Mouse (Mus musculus) Patski (cell line): Measurements from ENCODE around the gene Myo16. TPM values are rescaled to one million over a fixed set of nuclear protein-coding genes. Genes with fewer than 3 reads are reported as not detected.

Experiments used
- ATAC-seq: fragments of 100-300 bp; one replicate; pipeline ENCODE4 v1.8.0; 2021
- CTCF ChIA-PET: fragments of 350-600 bp; sonication (Branson Sonifier 250); formaldehyde crosslinking; loops from one replicate; lab custom pipeline; 2022; ENCODE audit warnings: inconsistent platforms; lab: Charles Lee
- POLR2A ChIA-PET: fragments of 350-600 bp; sonication (Branson Sonifier 250); formaldehyde crosslinking; loops from one replicate; lab custom pipeline; 2022; ENCODE audit warnings: antibody characterized with exemption, inconsistent platforms; lab: Charles Lee
- DNase-seq: peaks from one replicate; pipeline ENCODE4 v3.0.0-alpha.2; 2011; ENCODE audit warnings: low read depth, low spot score
- H3K27me3 ChIP-seq: fragments of 371-371 bp; one replicate; pipeline ENCODE4 v1.5.1; 2021
- CTCF ChIP-seq: fragments of 100-300 bp; IDR thresholded peaks from one replicate; pipeline ENCODE4 v1.5.1; 2021
- in situ Hi-C: fragments of 300-500 bp; cut with MboI; formaldehyde crosslinking; loops from 3 replicates; pipeline ENCODE4 v1.11.1; 2018; ENCODE audit warnings: low pct_unique_long_range_greater_than_20kb, mixed read lengths
- polyA plus RNA-seq: library from polyadenylated mRNA; unstranded; gene quantifications from one replicate; pipeline ENCODE4 v1.2.3, GENCODE M21; 2021

The Myo16 gene
- polyA plus RNA-seq, 1 experiment from 2014 or later = 0.05 TPM

DNA sequence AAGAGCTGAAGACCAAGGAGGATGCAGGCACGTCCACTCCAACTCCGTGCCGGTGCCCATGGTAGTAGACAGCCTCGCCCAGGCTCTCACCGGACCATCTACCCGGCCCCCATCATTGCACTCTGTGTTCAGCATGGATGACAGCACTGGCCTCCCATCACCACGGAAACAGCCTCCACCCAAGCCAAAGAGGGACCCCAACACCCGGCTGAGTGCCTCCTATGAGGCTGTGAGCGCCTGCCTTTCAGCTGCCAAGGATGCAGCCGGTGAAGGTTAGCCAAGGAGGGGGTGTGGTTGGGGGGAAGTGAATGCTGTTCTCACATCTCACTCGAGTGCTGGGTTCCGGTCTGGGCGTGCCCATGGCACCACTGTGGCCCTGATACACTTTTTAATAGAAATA lies 408.3 kb downstream of the Myo16 start:
- POLR2A ChIA-PET = no interaction called here
- ATAC-seq (no peak), DNase-seq (no peak)
- H3K27me3 ChIP-seq = peaks cover 18% of the 10 kb centered on the region
- TF ChIP-seq CTCF = no peak
- in situ Hi-C loops = no loop called here
- CTCF ChIA-PET = interaction anchor here (1.1 kb wide), 1 partner anchor 28 kb away, joined by 3 read pairs; no protein-coding TSS in a partner anchor

DNA sequence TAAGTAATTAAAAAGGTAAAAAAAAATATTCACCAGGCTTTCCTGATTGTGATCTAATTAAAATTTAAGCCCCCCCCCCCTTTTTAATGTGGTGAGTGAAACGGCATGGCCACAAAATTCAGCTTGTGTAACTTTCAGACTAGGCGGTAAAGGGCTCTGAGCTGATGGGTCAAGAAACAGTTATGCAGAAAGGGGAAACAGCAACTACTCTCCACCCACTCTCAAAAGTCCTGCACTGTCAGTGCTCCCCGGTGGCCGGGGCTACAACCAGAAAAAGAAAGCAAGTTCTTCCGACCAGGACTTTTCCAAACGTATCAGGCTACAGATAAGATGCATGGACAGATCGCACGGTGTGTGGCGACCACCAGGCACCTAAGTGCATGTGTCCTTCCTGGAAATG lies 408.9 kb downstream of the Myo16 start:
- ChIA-PET CTCF (interaction anchor here (1.1 kb wide), 1 partner anchor 28 kb away, joined by 3 read pairs; no protein-coding TSS in a partner anchor), POLR2A (interaction anchor here (0.6 kb wide), 1 partner anchor 128 kb away, joined by 5 read pairs; no protein-coding TSS in a partner anchor)
- DNase-seq (no peak), ATAC-seq (no peak)
- no peak for TF ChIP-seq CTCF
- in situ Hi-C loops = no loop called here
- H3K27me3 ChIP-seq = peaks cover 14% of the 10 kb centered on the region

DNA sequence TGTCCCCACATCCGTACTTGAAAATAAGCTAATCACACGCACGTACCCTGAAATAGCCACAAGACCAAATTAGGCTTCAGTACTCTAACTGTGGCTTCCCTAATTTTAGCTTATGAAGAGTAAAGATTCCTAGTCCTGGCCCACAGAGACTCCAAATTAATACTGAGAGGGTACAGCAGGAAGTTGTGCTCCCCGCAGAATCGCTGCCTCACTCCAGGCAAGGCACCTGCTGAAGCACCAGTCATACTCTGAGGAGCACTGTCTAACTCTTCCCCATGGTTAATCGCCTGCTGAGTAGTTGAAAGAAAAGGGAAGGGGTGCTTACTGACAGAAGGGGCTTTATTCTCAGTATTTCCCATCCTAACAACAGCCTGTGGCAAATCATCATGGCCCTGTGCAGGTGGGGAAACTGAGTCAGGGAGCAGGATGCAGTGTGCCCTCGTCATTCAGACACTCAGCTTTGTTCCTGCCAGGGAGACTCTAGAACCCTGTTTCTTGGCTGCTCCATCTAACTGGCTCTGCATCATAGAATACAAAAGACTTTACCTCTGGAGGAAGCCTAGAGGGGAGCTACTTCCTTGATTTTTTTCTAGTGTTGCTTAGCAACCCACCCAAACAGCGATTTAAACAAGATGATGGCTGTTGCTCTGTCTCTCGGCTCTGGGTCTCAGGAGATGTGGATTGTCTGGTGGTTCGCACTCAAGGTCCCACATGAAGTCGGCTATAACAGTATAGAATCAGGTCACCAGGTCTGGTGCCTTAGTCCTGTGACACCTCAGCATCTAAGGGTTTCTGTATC lies 411.7 kb downstream of the Myo16 start:
- DNase-seq = no peak
- CTCF ChIA-PET = no interaction called here
- in situ Hi-C loops = no loop called here

DNA sequence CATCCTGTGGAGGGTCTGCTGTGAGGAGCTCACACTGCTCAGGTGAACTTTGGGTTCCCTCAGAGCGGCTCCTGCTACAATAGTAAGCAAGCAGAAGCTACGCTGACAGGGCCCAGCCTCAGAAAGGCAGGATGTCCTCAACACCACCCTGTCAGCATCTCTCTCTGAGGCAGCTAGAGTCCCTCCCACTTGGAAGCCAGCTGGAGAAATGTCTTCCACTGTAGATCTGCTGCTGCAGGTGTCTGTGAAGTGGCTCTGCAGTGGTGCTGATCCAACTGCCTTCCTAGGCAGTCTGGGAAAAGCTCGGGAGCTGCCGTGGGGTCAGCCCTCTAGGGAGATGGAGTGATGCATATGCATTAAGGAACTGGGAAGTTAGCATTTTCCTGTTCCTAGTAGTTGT lies 414.7 kb downstream of the Myo16 start:
- no peak for DNase-seq
- ChIA-PET POLR2A (no interaction called here), CTCF (interaction anchor here (0.9 kb wide), 1 partner anchor 45 kb away, joined by 3 read pairs; no protein-coding TSS in a partner anchor)
- no peak for TF ChIP-seq CTCF
- ATAC-seq = no peak
- peaks cover 10% of the 10 kb centered on the region for H3K27me3 ChIP-seq
- in situ Hi-C loops = no loop called here

More for the DNA sequence above, 411.7 kb downstream of the Myo16 start:
- peaks cover 10% of the 10 kb centered on the region for H3K27me3 ChIP-seq
- no peak for ATAC-seq
- POLR2A ChIA-PET = no interaction called here
- no peak for TF ChIP-seq CTCF

DNA sequence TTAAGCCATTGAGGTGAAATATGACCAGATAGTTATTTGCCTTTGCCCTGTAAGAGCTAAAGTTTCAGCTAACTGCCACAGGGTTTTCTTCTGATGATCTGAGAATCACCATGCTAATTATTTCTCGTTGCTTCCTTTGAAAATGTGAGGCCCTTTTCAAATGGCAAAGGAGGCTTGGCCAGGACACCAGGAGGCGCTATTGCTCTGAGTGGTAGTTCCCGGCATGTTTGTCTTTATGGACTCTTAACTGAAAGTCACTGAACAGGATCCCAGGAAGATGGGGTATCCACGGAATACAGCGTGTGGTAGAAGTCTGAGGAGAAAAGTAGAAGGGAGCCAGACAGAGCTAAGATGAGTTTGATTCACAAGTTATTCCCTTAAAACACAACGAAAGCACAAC lies 420.4 kb downstream of the Myo16 start:
- ChIA-PET POLR2A (interaction anchor here (0.9 to 1.3 kb wide), 3 partner anchors 90 to 433 kb away, joined by 3 read pairs; no protein-coding TSS in a partner anchor), CTCF (interaction anchor here (0.8 to 2.6 kb wide), 20 partner anchors 9 to 619 kb away, joined by 3 to 9 read pairs (median 4); no protein-coding TSS in a partner anchor)
- no peak for ATAC-seq
- H3K27me3 ChIP-seq = peaks cover 4% of the 10 kb centered on the region
- in situ Hi-C loops = loop anchor here (5.0 kb wide), 1 partner anchor 598 kb away; no protein-coding TSS in a partner anchor
- DNase-seq = peak; percentile 30
- TF ChIP-seq CTCF = peak; percentile 97

DNA sequence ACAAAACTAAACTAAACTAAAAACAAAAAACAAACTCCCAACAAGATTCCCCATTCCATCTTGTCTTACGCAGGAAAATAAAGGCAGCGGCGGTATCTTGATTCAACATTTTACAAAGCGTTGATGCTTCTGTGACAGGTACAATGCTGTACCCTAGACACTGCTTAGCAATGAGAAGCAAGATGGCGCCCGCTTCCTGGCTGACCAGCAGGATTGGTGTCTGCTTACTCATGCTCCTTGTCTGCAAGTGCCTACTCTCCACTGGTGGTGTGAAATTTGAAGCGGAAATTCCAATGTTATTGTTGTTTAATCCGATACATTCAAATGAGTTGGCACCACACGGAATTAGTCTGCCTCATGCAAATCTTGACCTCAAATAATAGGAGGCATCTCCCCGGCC lies 421.5 kb downstream of the Myo16 start:
- POLR2A ChIA-PET = no interaction called here
- H3K27me3 ChIP-seq = peaks cover 4% of the 10 kb centered on the region
- in situ Hi-C loops = loop anchor here (5.0 kb wide), 1 partner anchor 442 kb away; no protein-coding TSS in a partner anchor
- no peak for ATAC-seq
- no peak for DNase-seq
- TF ChIP-seq CTCF = no peak
- CTCF ChIA-PET = interaction anchor here (1.1 to 2.6 kb wide), 3 partner anchors 428 to 597 kb away, joined by 3 to 9 read pairs (median 6); no protein-coding TSS in a partner anchor

DNA sequence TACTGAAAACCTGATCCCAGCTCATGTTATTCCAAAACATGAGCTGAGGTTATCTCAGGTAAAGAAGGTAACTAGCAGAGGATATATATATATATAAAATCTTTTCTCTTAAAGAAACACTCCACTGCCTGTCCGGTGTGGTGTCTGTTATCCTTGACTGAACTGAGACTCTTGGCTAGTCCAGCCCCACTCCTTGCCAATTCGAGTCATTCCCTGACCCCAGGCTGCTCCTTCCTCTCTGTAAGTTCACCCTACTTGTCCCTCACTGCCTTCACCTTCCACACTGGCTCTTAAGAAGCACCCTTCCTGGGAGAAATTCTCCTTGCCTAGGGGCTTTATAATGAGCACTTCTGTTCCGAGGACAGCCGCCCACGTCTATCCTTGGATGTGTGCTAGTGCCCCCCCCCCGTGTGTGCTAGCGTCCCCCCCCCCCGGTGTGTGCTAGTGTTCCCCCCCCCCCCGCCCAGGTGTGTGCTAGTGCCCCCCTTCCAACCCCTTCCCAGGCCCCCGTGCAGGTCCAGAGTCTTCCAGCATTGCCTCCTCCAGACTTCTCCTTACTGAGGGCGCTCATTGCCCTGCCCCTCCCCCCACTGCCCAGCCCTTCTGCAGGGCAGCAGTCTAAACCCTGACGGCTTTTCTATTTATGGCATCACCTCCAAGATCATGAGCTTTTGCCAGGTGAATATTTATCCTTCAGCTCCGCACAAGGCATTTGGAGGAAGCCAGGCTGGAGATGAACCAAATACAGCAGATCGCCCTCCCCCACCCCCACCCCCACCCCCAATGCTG lies 433.4 kb downstream of the Myo16 start:
- no peak for ATAC-seq
- ChIA-PET POLR2A (no interaction called here), CTCF (no interaction called here)
- H3K27me3 ChIP-seq = peaks cover 10% of the 10 kb centered on the region
- in situ Hi-C loops = no loop called here
- TF ChIP-seq CTCF = no peak
- no peak for DNase-seq

DNA sequence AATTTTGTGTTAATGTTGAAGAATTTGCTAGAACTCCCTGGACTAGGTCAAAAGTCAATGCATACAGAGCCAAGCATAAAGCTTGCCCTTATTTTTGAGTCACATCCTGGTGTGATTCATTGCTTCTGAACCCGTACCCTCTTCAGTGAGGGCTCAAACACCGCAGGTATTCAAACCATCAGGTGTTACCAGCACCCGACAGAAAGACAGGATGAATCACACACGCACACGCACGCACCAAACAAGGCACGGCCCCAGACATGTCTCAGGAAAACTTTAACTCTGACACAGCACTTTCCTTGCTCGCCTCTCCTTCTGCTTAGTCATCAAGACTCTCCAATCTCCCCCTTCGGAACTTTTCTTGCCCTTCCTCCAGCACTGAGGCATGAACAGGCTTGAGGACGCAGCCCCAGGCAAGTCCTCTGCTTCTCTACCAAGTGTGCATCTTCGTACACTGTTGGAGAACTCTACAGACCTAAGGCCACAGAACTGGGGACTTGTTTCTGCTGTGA lies 435.8 kb downstream of the Myo16 start:
- ChIA-PET CTCF (no interaction called here), POLR2A (interaction anchor here (0.8 kb wide), 1 partner anchor 583 kb away, joined by 3 read pairs; no protein-coding TSS in a partner anchor)
- ATAC-seq = peak; percentile 35
- DNase-seq = peak; percentile 25
- TF ChIP-seq CTCF = no peak
- H3K27me3 ChIP-seq = peaks cover 14% of the 10 kb centered on the region
- in situ Hi-C loops = no loop called here

DNA sequence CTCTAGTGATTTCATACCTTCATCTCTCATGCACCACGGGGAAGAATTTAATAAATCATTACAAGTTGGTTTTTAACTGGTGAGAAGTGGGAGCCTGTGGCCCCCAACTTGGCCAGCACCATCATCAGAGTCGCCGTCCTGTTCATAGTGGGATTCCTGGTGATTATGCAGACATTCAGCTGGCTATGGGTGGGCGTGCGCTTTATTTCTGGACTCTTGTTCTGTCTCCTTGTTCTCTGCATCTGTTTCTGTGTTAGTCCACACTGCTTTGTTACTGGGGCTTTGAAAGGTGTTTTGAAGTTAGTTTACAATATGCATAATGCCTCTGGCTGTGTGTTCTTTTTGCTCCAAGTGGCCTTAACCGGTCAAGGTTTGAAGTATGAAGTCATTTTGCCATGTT lies 439.2 kb downstream of the Myo16 start:
- in situ Hi-C loops = no loop called here
- TF ChIP-seq CTCF = no peak
- CTCF ChIA-PET = no interaction called here
- peaks cover 27% of the 10 kb centered on the region for H3K27me3 ChIP-seq
- no peak for ATAC-seq
- no peak for DNase-seq
- POLR2A ChIA-PET = no interaction called here

DNA sequence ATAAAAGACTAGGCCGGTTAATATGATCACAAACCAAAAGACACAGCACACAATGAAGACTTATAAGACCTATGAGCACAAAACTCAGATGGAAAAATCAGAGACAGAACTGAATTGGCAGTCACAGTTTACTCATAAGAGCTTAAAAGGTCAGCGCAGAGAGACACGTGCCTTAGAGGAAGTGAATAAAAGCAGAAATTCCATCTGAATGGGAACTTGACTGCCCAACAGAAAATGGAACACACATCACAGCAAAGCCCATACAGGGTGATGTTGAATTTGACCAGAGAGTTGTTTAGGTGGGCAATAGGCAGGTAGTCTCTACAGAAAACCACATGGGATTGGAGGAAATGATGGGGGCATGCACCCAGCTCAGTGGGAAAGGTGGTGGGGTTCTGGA lies 442.6 kb downstream of the Myo16 start:
- ChIA-PET POLR2A (interaction anchor here (0.9 to 1.0 kb wide), 2 partner anchors 9 to 14 kb away, joined by 3 read pairs; no protein-coding TSS in a partner anchor), CTCF (interaction anchor here (1.6 kb wide), 1 partner anchor 15 kb away, joined by 5 read pairs; no protein-coding TSS in a partner anchor)
- TF ChIP-seq CTCF = no peak
- DNase-seq (no peak), ATAC-seq (no peak)
- in situ Hi-C loops = no loop called here
- H3K27me3 ChIP-seq = peaks cover 44% of the 10 kb centered on the region
